Mouse (Mus musculus) intestine, embryonic 14.5 days (tissue): ENCODE results near the gene P4ha2. TPM values are rescaled to one million over a fixed set of nuclear protein-coding genes. Genes with fewer than 3 reads are reported as not detected.

ENCODE experiments used
- polyA plus RNA-seq: library from polyadenylated mRNA; unstranded; fragments of >200 nt; fragmentation: Nextera tagmentation; extraction: Ambion mirVana; gene quantifications from 2 replicates; pipeline ENCODE4 v1.2.1, GENCODE M21; 2014

P4ha2 gene
- polyA plus RNA-seq, 1 experiment from 2014 or later: 38.7 TPM

Other genes starting within 250 kb of the P4ha2 start
- gene Gm12216, start 240.8 kb upstream of the P4ha2 start, polyA plus RNA-seq: 1.4 and 1.9 TPM in 2 replicates
- gene Slc22a5, start 208.4 kb upstream of the P4ha2 start, polyA plus RNA-seq: 9.4 and 11.8 TPM in 2 replicates
- gene Slc22a21, start 119.8 kb upstream of the P4ha2 start, polyA plus RNA-seq: 9.9 and 10.0 TPM in 2 replicates
- 0.18 and 0.51 TPM in 2 replicates for gene Slc22a4, start 72.0 kb upstream of the P4ha2 start, polyA plus RNA-seq
- 48.2 and 59.5 TPM in 2 replicates for gene Pdlim4, start 31.1 kb upstream of the P4ha2 start, polyA plus RNA-seq
- gene Csf2, start 149.6 kb downstream of the P4ha2 start, polyA plus RNA-seq: 0.31 TPM in 1 of 2 replicates, not detected in the other
- not detected in 2 replicates for gene Il3, start 167.2 kb downstream of the P4ha2 start, polyA plus RNA-seq
- 1.9 and 2.6 TPM in 2 replicates for gene Acsl6, start 203.7 kb downstream of the P4ha2 start, polyA plus RNA-seq